Mouse (Mus musculus) limb, embryonic 14.5 days (tissue): ENCODE measurements around the gene B3gnt2. TPM values are rescaled to one million over a fixed set of nuclear protein-coding genes. Genes with fewer than 3 reads are reported as not detected.
A peak's percentile ranks its signal among the peaks of the same experiment; 100 is the strongest.

Source experiments
- ATAC-seq: fragments of 200-750 bp; cut with Nextera tagmentation; 2 replicates; pipeline ENCODE4 v1.8.0; 2017; ENCODE audit warnings: low read depth, moderate number of reproducible peaks, moderate TSS enrichment; ENCODE audit not compliant: low FRiP score
- DNase-seq: peaks from one replicate; pipeline ENCODE4 v3.0.0-alpha.2; 2015; ENCODE audit warnings: low spot score
- H3K27ac ChIP-seq: fragments of 300-500 bp; sonication (generic); replicated peaks from 2 replicates; pipeline ENCODE4 v1.5.1; 2014; ENCODE audit warnings: low read depth, mild to moderate bottlenecking, low read length, moderate library complexity, mixed read lengths
- H3K27me3 ChIP-seq: fragments of 300-500 bp; sonication (generic); 2 replicates; pipeline ENCODE4 v1.6.1; 2014; ENCODE audit warnings: low read length, mixed read lengths; ENCODE audit not compliant: control insufficient read depth, insufficient read depth
- H3K36me3 ChIP-seq: fragments of 300-500 bp; sonication (generic); 2 replicates; pipeline ENCODE4 v1.6.1; 2014; ENCODE audit warnings: mild to moderate bottlenecking, low read length, moderate library complexity, mixed read lengths; ENCODE audit not compliant: control insufficient read depth, insufficient read depth
- H3K4me1 ChIP-seq: fragments of 300-500 bp; sonication (generic); 2 replicates; pipeline ENCODE4 v1.6.1; 2014; ENCODE audit warnings: antibody characterized with exemption, low read length, mixed read lengths; ENCODE audit not compliant: control insufficient read depth, insufficient read depth
- H3K4me2 ChIP-seq: fragments of 300-500 bp; sonication (generic); replicated peaks from 2 replicates; pipeline ENCODE4 v1.6.1; 2014; ENCODE audit warnings: low read depth, mild to moderate bottlenecking, low read length, moderate library complexity; ENCODE audit not compliant: severe bottlenecking
- H3K4me3 ChIP-seq: fragments of 300-500 bp; sonication (generic); replicated peaks from 2 replicates; pipeline ENCODE4 v1.5.1; 2014; ENCODE audit warnings: low read length
- H3K9ac ChIP-seq: fragments of 300-500 bp; sonication (generic); 2 replicates; pipeline ENCODE4 v1.6.1; 2014; ENCODE audit warnings: mild to moderate bottlenecking, low read depth, low read length, moderate library complexity; ENCODE audit not compliant: severe bottlenecking
- H3K9me3 ChIP-seq: fragments of 300-500 bp; sonication (generic); 2 replicates; pipeline ENCODE4 v1.6.1; 2016; ENCODE audit warnings: low read length; ENCODE audit not compliant: control insufficient read depth
- POLR2A ChIP-seq: fragments of 200-500 bp; IDR thresholded peaks from 2 replicates; pipeline ENCODE4 v1.8.0; 2012; ENCODE audit warnings: inconsistent platforms, mild to moderate bottlenecking, moderate library complexity, borderline replicate concordance; ENCODE audit not compliant: insufficient read depth, insufficient read length; ENCODE audit errors: extremely low read depth
- WGBS: fragments of 180-500 bp; shearing (Covaris S2); extraction: QIAGEN DNeasy Blood & Tissue Kit; methylation state at CpG from one replicate; pipeline ENCODE4 v1.1.7; 2014; 5-methylcytosine and 5-hydroxymethylcytosine counted together
- polyA plus RNA-seq, 2 experiments: library from polyadenylated mRNA; depleted of rRNA in 1 of 2; stranded (reverse) in 1 of 2; unstranded in 1 of 2; fragments of >200 nt; fragmentation: Nextera tagmentation in 1 of 2; extraction: Ambion mirVana in 1 of 2; gene quantifications; 2 replicates each; pipeline versions ENCODE4 v1.2.1 to v1.2.3; 2012 to 2014

Gene B3gnt2
- polyA plus RNA-seq, 2 experiments: 6.2 to 9.7 TPM

DNA sequence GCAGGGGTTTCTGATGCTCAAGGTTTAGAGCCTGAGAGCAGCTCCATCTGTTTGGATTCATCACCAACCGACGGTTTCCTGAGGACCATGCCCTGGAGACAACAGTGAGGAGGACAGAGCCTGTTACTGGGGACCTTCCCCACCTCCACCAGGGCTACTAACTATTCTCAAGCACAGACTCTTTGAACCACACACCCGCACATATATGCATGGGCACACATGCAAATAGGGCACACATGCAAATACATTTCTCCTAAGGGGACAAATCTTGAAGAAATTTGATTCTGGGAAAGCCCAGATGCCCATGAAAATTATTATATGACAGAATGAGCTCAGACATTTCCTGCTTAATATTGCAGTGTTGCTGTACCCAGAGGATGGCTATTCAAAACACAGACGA lies 95.3 kb downstream of the B3gnt2 start:
- H3K27me3 ChIP-seq: no peaks in the 10 kb centered on the region
- H3K9me3 ChIP-seq: no peaks in the 10 kb centered on the region
- H3K4me1 ChIP-seq: no peaks in the 10 kb centered on the region
- TF ChIP-seq POLR2A: no peak
- WGBS: 75% methylated on average over 4 of the region's 4 CpGs
- no peak overlapping the region for H3K9ac ChIP-seq
- no peaks in the 10 kb centered on the region for H3K36me3 ChIP-seq
- no peak for ATAC-seq
- H3K27ac ChIP-seq: no peak overlapping the region
- DNase-seq: no peak
- no peak overlapping the region for H3K4me3 ChIP-seq
- no peak overlapping the region for H3K4me2 ChIP-seq

DNA sequence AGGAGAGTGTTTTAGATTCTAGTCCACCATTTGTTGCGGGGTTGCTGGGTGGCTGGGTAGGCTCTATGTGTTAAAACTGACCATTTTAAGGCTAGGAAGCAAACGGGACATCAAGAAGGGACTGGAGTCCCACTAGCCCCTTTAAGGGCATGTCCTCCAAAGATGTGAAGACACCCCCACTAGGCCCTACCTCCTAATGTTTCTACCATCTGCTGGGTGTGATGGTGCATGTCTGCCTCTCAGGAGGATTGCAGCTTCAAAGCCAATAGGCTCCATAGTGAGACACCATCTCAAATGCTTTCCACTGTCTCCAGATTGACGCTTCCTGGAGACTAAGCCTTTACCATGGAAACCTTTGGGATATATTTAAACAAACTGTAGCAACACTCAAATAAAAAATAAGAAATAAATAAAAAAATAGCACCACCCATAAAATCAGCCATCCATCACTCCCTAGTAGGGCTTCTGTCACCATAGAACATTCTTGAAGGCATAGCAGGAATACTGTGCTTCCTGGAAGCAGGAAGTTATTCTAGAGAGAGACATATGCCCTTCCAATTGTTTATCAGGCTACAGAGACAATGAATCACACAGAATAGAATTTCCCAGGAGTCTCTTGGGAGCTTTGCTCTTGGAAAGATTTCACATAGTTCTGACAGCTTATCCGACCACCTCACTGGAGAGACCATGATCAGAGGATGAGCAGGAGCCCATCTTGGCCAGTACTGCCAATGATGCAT lies 97.0 kb downstream of the B3gnt2 start:
- Histone ChIP-seq H3K4me3 (no peak overlapping the region), H3K27ac (no peak overlapping the region), H3K4me2 (no peak overlapping the region), H3K27me3 (no peaks in the 10 kb centered on the region), H3K4me1 (no peaks in the 10 kb centered on the region), H3K9ac (no peak overlapping the region), H3K9me3 (no peaks in the 10 kb centered on the region), H3K36me3 (no peaks in the 10 kb centered on the region)
- TF ChIP-seq POLR2A: no peak
- DNase-seq (peak; percentile 11), ATAC-seq (no peak)
- 65% methylated on average over 4 of the region's 4 CpGs for WGBS

DNA sequence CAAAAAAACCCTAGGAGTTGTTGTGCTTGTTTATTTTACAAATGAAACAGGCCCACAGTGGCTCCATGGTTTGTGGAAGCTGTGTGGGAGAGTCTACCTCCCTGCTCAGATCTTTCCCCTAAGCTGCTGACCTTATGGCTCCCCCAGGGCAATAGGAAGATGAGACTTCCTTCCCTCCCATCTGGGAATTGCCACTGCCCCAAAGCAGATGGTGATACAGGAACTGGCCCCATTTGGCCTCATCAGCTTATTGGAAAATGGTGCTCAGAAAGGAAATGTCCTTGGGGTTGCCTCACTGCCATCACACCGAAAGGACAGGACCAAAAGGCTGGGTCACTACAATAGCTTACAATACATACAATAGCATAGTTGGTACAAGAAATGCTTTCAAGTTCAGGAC lies 97.7 kb downstream of the B3gnt2 start:
- DNase-seq (no peak), ATAC-seq (no peak)
- 65% methylated on average over 1 of the region's 1 CpGs for WGBS
- Histone ChIP-seq H3K4me1 (no peaks in the 10 kb centered on the region), H3K9ac (no peak overlapping the region), H3K27ac (no peak overlapping the region), H3K4me3 (no peak overlapping the region), H3K27me3 (no peaks in the 10 kb centered on the region), H3K9me3 (no peaks in the 10 kb centered on the region), H3K36me3 (no peaks in the 10 kb centered on the region), H3K4me2 (no peak overlapping the region)
- TF ChIP-seq POLR2A: no peak

DNA sequence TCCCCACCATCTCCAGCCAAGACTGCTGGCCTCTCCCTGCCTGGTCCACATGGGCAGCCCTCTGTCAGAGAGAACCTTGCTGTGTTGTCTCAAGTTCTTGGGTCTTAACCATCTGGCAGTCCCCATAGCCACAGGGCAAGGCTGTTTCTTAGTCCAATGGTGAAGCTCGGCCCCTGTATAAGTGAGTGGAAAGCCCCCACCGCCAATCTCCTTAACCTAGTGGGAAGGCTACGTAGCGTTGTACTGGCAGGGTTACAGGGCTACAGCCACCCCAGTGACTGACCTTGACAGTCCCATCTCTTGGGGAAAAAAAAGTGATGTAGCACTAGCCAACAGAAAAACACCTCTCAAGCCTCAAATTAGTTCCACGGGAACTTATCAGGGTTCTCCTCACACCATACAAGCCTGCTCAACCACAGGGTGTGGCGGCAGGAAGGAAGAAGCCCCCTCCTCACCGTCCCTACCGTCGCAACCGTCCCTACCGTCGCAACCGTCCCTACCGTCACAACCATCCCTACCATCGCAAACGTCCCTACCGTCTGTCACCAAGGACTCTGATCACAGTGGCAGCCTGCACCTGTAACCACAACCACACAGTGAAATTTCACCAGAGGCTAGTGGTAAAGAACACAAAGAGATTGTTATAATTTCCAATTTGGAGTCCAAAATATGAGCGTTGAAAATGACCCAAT lies 98.4 kb downstream of the B3gnt2 start:
- H3K9me3 ChIP-seq: no peaks in the 10 kb centered on the region
- 90% methylated on average over 18 of the region's 18 CpGs for WGBS
- no peaks in the 10 kb centered on the region for H3K36me3 ChIP-seq
- no peak overlapping the region for H3K27ac ChIP-seq
- H3K4me2 ChIP-seq: no peak overlapping the region
- H3K9ac ChIP-seq: no peak overlapping the region
- TF ChIP-seq POLR2A: no peak
- H3K27me3 ChIP-seq: no peaks in the 10 kb centered on the region
- DNase-seq: no peak
- no peak overlapping the region for H3K4me3 ChIP-seq
- no peaks in the 10 kb centered on the region for H3K4me1 ChIP-seq
- no peak for ATAC-seq

DNA sequence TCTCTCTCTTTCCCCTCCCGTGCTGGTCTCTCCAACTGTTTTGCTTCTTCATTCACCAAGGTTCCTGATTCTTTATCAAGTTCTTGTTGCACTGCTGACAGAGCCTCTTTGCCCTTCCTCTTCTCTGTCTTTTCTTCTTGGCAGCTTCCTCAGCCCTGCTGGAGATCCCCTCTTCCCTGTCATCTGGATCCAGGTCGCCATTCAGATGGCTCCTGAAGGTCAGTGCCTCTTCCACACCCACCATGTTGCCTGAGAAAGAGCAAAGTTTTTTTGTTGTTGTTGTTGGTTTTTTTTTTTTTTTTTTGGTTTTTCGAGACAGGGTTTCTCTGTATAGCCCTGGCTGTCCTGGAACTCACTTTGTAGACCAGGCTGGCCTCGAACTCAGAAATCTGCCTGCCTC lies 101.0 kb downstream of the B3gnt2 start:
- WGBS: 74% methylated on average over 3 of the region's 4 CpGs

More for the DNA sequence above, 101.0 kb downstream of the B3gnt2 start:
- ATAC-seq: no peak
- H3K4me2 ChIP-seq: no peak overlapping the region
- TF ChIP-seq POLR2A: no peak
- H3K27ac ChIP-seq: no peak overlapping the region
- DNase-seq: no peak
- H3K4me3 ChIP-seq: no peak overlapping the region
- no peaks in the 10 kb centered on the region for H3K27me3 ChIP-seq
- H3K4me1 ChIP-seq: no peaks in the 10 kb centered on the region
- no peaks in the 10 kb centered on the region for H3K9me3 ChIP-seq
- H3K36me3 ChIP-seq: no peaks in the 10 kb centered on the region
- H3K9ac ChIP-seq: no peak overlapping the region
